Mouse (Mus musculus) skeletal muscle tissue, adult 2 months (tissue): ENCODE measurements around the gene Ankrd36.

Experiments used
- DNase-seq: peaks from one replicate; pipeline ENCODE4 v3.0.0-alpha.2; 2012; ENCODE audit warnings: low read depth, low spot score

Gene Ankrd36

DNA sequence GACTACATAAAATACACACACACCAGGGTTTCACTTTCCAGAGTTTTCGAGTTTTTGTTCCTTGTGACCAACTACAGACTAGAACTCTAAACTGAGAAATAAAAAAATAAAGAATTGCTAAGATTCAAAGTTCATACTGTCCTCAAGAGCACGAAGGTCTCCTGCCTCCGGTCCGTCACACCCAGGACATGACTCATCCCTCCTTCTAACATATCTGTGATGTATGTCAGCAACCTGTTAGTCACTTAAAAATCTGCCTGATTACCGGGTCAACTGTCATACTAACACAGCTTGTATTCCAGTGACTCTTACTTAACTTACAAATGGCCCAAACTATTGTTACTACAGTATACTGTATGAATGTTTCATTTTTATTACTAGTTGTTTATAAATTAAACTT is 167.7 kb downstream of the Ankrd36 start:
- no peak for DNase-seq
